Mouse (Mus musculus) adrenal gland, postnatal 36 days (tissue): ENCODE data around the gene Ndufs2. TPM values are rescaled to one million over a fixed set of nuclear protein-coding genes. Genes with fewer than 3 reads are reported as not detected.
A peak's percentile ranks its signal among the peaks of the same experiment; 100 is the strongest.

Experiments used
- DNase-seq, 2 experiments: peaks; one replicate each; pipeline ENCODE4 v3.0.0; 2021; ENCODE audit warnings: mixed read lengths in 1 of 2
- total RNA-seq, 2 experiments: library from RNA; stranded (reverse); gene quantifications; 2 replicates each; pipeline ENCODE4 v1.2.3; 2021

Ndufs2 gene
- total RNA-seq, 2 experiments from 2014 or later, result 657 to 866 TPM

DNA sequence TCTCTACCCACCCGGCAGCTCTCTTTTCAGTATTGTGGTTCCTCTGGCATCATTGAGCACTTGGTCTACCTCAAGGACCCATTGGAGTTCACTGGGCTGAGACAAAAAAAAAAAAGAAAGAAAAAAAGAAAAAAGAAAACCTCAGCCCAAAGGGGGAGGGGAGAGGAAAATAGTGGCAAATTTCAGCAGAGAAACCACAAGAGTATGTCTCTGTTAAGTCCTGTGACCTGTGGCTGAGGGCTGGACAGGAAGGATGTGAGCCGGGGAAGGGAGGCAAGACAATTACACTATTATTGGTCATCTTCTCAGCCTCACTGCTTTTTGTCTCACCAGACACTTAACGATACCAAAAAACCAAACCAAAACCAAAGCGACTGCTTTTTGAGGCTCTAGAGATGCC lies 19.3 kb downstream of the Ndufs2 start:
- no peak for DNase-seq

DNA sequence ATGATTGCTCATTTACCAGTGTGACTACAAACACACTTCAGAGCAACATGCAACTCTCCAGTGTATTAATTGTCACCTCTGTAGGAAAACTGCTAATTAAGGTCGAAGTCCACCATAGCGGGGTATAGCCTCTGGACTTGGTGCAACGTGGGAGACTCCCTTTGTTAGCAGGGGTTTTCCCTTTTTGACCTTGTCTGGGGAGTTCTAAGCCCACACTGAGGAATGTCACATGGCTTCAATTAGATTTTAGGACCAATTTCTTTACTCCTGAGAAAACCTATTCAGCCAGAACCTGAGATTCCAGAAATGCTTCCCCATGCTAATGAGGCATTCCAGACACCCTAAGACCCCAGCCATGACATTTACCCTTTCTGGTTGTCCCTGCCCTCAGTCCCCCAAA lies 21.0 kb downstream of the Ndufs2 start:
- DNase-seq, result no peak

DNA sequence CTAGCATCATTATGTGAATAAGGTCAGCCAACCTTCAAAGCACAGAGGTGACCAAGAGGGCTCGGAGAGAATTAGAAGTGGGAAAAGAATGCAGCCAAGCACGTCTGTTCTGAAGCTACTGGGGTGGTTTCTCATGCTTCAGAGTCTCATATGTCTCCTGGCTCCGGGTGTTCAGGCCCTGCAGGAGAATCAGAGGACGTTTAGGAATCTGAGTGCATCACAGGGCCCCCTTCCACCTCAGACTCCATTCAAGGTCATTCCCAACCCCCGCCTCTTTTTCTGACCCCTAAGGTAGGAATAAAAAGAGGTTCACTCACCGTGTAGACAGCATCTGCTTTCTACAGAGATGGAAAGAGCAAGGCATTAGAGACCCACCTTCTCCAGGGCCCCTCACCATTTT lies 21.4 kb downstream of the Ndufs2 start:
- DNase-seq, result no peak

DNA sequence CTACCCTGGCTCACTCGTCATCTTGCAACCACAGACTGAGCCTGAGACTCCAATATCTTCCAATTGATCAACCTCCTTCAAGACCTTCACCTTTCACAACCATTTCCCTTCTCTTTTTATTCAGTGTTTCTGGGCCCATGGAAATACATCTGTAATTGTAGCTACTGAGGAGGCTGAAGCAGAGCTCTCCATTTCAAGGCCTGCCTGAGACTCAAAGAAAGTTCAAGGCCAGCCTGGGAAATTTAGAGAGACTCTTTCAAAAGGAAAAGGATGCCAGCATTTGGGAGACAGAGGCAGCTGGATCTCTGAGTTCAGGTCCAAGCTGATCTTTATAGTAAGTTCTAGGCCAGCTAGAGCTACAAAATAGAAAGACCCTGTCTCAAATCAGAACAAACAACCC lies 23.3 kb downstream of the Ndufs2 start:
- DNase-seq, result peak in 1 of 2 experiments; percentile 28

DNA sequence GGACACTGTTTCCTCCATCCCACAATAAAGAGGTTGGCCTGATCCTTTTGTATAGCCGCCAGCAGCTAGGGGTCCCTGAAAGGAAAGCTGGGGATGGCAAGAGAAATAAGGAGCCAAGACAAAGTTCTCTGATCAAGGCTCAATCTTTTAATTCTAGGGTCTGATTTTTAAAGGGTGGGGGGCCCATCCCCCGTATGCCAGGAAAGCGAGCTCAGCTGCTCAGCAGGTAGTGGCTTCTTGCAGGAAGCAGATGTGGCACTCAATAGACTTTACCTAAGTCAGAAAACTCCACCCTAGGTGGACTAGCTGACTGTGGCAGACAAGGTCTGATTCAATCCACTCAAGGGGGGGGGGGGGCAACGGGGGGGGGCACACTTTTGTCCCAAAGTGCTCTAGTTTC lies 24.4 kb downstream of the Ndufs2 start:
- DNase-seq, result no peak

- no peak for DNase-seq
Observed at GRCm38 (mm10) chr1:171224857-171225256, 26.3 kb downstream of the Ndufs2 start, which contains the start of gene Apoa2. Apoa2 (plus strand) TSS chr1:171225054.

- DNase-seq, result peak; percentile 76 to 80
Observed at GRCm38 (mm10) chr1:171223796-171224195, 27.4 kb downstream of the Ndufs2 start.

GRCm38 (mm10) chr1:171223168-171223567 lies 28.0 kb downstream of the Ndufs2 start:
- no peak for DNase-seq

DNA sequence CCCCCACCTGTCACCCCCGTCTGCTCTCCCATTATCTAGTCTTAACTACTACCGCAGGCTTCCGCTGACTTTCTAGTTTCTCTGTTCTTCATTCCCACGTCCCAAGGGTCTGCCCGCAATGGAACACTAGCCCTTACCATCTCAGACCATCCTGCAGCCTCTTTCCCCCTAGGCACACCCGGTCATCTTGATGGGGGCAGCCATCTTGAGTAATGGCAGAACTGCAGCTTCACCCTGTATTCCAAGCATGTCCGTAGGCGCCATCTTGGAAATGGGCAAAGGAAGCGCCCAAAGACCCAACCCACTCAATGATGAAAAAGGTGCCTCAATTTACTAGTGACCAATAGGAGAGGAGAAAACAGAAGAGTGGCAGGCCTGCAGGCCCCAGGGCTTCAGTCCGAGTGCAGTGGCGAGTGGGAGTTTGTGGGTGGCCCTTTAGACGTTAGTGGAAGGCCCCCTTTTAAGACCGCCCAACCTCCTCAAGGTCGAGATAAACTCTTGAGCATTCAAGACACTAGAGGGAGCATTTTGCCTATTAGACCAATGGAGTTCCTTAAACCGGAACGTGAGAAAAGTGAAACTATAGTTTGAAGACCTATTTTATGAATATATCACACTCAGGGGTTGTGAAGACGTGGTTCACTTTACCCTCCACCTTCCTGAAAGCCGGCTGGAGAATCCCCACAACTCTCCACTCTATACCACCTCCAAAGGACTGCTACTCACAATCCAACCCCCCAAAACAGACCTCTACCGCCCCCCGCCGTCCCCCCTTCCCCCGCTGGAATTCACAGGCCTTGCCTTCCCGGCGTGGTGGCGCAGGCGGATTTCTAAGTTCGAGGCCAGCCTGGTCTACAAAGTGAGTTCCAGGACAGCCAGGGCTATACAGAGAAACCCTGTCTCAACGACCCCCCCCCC lies 28.7 kb downstream of the Ndufs2 start, which contains the start of gene Tomm40l:
Tomm40l (minus strand) TSS at position 277 of the 918 bp plus-strand sequence.
- peak; percentile 91 to 93 for DNase-seq

DNA sequence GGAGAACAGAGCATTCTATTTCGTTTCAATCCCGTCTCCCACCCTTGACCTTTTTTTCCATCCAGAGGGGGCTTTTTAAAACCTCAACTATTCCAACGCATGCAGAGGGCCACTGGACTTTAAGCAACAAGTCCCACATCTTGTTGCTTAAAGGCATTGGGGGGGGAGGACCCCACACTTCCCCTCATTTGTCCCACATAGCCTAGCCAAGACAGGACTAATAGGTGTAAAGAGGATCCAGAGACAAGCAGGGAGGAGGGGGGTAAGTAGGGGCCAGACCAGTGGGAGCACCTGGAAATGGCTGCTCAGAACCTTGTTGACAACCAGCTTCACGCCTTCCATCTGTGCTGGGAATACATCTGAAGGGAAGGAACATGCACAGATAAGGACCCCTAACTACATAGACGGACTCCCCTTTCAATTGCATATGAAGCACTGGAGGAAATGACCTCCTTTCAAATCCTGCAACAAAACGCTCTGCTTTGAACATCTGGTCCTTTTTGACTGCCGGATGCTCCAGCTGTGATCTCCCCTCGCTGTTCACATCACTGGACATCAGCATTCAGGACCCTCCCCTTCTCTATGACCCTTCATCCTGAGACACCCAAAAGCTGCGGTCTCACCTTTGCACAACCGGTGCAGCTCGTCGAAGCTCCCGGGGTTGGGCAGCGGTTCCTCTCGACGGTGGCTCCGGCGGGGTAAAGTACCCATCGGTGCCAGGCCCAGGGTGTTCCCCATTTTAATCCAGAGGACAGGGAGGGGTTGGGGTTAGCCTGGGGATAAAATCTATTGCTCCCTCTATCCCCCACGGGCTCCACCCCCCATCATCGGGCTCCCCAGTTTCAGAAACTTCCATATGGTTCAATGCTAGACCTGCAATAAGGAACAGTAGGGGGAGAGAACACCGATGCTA lies 29.7 kb downstream of the Ndufs2 start:
- peak; percentile 27 to 35 for DNase-seq

DNA sequence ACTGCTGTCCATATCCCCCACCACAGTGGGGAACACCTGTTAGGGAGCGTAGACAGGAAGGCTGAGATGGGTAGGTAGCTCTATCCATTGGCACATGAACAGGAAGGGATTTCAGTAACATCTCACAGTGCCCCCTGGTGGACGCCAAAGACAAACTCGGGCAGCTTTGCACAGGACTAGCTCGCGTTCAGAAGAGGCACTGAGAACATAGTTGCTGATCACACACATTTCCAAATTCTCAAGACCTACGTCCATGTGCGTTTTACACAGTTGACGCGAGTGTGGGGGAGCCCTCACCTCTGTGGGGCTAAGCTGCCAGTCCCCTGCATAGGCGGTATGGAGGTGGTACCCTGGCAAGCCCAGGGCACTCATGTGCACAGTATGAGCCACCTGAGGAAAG lies 30.3 kb downstream of the Ndufs2 start:
- DNase-seq, result peak; percentile 88 to 92

DNA sequence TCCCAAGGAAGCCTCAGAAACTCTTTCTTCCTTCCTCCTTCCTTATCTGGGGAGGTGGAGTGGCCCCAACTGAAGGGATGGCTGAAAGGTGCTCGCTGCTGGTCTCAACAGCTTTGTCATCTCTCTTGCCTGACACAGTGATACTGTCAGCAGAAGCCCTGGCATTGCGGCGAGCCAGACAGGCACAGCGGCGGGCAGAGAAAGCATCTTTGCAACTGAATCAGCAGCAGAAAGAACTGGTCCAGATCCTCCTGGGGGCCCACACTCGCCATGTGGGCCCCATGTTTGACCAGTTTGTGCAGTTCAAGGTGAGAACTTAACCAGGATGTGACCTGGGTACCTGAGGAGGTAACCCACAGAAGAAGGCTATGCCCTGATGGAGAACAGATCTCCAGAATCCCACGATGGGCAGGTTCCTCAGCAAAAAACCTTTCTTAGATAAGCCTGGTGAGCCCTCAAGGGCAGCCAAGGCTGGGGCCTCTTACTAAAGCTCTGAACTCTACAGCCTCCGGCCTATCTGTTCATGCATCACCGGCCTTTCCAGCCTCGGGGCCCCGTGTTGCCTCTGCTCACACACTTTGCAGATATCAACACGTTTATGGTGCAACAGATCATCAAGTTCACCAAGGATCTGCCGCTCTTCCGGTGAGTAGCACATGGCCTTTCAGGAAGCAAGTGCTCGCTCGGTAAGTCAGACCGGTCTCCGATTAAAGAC lies 34.8 kb downstream of the Ndufs2 start:
- DNase-seq, result no peak

- DNase-seq, result no peak
Observed at GRCm38 (mm10) chr1:171213801-171214496, 37.2 kb downstream of the Ndufs2 start, which contains the start of gene Nr1i3. Nr1i3 (plus strand) TSS chr1:171213970.

DNA sequence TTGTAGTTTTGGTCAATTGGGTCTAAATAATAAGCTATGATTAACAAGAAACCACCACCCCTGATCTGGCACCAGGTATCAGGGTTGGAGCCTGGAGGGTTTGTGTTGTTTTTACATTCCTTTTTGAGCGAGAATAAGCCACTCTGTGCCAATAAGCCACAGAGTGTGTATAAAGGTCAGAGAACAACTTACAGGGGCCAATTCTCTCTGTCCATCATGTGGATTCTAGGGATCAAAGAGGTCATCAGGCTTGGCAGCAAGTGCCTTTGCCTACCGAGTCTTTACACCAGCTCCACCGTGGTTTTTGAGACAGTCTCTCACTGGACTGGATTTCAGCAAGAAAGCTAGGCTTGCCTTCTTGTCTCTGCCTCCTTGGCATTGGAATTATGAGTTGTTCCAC lies 38.3 kb downstream of the Ndufs2 start:
- no peak for DNase-seq

DNA sequence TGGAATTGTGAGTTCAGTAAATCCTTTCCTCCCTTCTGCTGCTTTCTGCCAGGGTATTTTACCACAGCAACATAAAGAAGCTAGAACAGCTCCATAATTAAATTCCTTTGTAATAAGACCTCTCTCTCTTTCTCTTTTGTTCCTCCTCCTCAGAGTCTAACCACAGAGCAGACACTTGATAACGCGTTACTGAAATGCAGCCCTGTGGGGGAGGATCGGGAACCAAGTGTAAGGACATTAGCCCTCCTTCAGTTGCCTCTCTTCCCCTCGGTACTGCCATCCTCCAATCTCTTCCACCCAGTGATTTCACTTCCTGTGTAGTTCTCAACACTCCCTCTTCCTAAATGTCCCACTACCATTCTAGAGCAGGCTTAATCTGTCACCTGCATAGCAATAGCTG lies 41.8 kb downstream of the Ndufs2 start:
- no peak for DNase-seq

DNA sequence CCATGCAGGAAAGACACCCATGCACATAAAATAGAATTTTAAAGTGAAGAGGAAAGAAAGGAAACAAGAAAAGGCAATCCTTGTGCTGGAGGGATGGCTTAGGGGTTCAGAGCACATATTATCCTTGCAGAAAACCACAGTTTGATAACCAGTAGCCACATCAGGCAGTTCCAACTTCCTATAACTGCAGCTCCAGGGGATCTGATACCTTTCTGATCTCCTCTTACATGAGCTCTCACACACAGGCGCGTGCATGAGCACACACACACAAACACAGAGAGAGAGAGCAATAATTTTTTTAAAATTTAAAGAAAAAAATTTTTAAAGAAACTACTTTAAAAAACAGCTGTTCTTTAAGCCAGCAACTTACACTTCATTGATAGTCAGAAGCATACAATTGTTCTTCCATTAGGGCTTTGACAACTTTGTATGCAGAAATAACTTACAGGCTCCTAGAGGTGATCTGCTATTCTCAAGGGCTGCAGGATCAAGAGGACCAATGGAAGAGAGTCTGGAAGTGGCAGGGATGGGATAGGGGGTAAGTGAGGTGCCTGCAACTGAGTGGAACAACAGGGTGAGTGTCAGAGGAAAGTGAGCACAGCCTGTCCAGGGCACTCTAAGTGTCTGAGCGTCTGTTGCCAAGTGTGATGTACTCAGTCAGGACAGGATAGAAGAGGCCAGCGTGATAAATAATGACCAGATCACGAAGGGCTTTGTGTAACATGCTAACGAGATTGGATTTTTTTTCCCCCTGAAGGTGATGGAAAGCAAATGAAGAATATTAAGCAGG lies 45.3 kb downstream of the Ndufs2 start:
- DNase-seq, result no peak

DNA sequence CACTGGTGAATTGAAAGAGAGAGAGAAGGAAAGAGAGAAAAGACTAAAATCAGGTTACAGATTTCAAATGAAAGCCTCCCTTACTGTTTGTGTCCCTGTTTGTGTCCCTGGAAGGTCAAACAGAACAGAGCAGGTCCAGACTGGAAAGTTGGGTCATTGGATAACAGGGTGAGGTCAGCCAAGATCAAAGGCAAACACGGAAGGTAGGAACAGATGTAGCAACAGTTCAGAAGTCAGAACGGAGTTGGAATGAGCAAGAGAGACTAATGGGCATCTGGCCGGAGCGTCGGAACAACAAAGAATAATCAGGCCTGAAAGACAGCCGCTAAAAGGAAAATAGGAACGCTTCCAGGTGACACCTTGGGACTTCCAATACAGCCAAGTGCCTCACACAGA lies 46.9 kb downstream of the Ndufs2 start:
- DNase-seq, result no peak

GRCm38 (mm10) chr1:171203471-171204248 lies 47.5 kb downstream of the Ndufs2 start:
- DNase-seq, result no peak

DNA sequence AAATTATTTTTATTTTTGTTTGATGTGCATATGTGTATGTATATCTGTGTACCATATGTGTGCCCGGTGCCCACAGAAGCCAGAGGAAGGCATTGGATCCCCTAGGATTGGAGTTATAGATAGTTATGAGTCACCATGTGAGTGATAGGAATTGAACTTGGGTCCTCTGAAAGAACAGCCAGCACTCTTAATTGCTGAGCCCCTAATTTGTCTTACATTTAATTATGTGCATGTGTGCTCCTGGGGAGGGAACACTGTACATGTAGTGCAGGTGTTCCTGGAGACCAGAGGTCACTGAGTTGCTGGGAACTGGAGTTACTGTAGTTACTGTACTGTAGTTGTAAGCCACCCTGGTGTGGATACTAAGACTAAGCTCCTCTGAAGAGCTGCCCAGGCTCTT lies 50.4 kb downstream of the Ndufs2 start:
- DNase-seq, result no peak

- no peak for DNase-seq
Observed at GRCm38 (mm10) chr1:171199532-171199931, 51.7 kb downstream of the Ndufs2 start.
